ENCODE assay signal across 9 mouse cellular contexts in the genomic region with DNA sequence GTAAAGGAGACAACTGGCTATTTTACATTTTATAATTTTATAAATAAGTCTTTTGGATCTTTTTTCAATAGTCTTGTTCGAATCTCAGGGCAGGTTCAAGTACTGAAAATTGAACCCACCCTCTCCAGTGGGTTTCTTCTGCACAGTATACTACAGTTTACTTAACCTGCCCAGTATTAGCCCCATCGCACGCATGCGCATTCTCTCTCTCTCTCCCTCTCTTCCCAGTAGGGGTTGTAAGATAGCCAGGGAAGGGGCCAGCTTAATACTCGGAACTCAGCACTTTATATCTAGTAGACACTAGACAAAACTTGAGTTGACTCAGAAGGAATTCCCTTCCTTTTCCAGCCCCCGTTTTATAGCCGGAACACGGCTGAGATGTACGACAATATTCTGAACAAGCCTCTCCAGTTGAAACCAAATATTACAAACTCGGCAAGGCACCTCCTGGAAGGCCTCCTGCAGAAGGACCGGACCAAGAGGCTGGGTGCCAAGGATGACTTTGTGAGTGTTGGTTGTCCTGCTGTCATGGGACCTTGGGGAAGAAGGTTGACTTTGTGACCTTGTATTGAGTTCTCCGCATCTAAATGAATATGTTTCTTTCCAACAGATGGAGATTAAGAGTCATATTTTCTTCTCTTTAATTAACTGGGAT.
DNase-seq lines count a peak whose midpoint lies in the region; ATAC-seq and TF ChIP-seq lines count a peak whose summit lies in the region.
"Had no signal": no experiment of that assay in that cellular context is flagged by ENCODE, and none has a peak within 500 bp of the region (broad histone marks: within the 10 kb centered on the region; RNA-seq: fewer than 3 reads in every experiment).

No protein-coding gene starts in this region.

- peak; percentile 79 for DNase-seq in gastrocnemius, adult 2 months
- DNase-seq in gastrocnemius, postnatal 4 days (ENCODE audit: low spot score in 2 of 2): no peak
- no peak for DNase-seq in liver, embryonic 11.5 days (ENCODE audit: low spot score)
- DNase-seq in liver: no peak
- DNase-seq in liver, embryonic 13.5 days: no peak
- no peak for DNase-seq in spleen, postnatal 14 days (ENCODE audit: low spot score in 2 of 2)
- DNase-seq in cerebellum, postnatal 10 days: no peak

- no peak overlapping the region for H3K9ac ChIP-seq in liver, embryonic 11.5 days (ENCODE audit: low read depth, low read length)
- no peak overlapping the region for H3K9ac ChIP-seq in liver, embryonic 13.5 days

- TF ChIP-seq POLR2A in embryonic fibroblast, embryonic 13.5 days (IDR thresholded peaks at IDR 0.05; ENCODE audit: low read depth, low read length): no peak

- TF ChIP-seq CTCF in gastrocnemius, adult 2 months (IDR thresholded peaks at IDR 0.05): no peak
- TF ChIP-seq CTCF in embryonic fibroblast, embryonic 13.5 days (IDR thresholded peaks at IDR 0.05; ENCODE audit: borderline replicate concordance, insufficient read depth, low read length): no peak

- intact Hi-C loops in gastrocnemius, adult 2 months (cut with DNase I): no loop called here

- no peaks in the 10 kb centered on the region for H3K4me1 ChIP-seq in liver, embryonic 11.5 days (replicated peaks; ENCODE audit: control insufficient read depth, insufficient read depth, low read length)
- H3K4me1 ChIP-seq in embryonic fibroblast, embryonic 13.5 days (ENCODE audit: control insufficient read depth, insufficient read depth, low read length): no peaks in the 10 kb centered on the region
- peaks cover 24% of the 10 kb centered on the region for H3K4me1 ChIP-seq in liver, embryonic 13.5 days (replicated peaks)

- WGBS in liver, embryonic 11.5 days: 89% methylated on average over 12 of the region's 12 CpGs
- 78% methylated on average over 12 of the region's 12 CpGs for WGBS in liver, embryonic 13.5 days (ENCODE audit: insufficient replicate concordance)

- no peaks in the 10 kb centered on the region for H3K27me3 ChIP-seq in liver, embryonic 11.5 days (replicated peaks; ENCODE audit: control insufficient read depth, insufficient read depth, low read length)
- peaks cover 17% of the 10 kb centered on the region for H3K27me3 ChIP-seq in liver, embryonic 13.5 days

- peaks cover 6% of the 10 kb centered on the region; the same call in 1 of the 2 replicates for H3K36me3 ChIP-seq in liver, embryonic 11.5 days (ENCODE audit: control insufficient read depth, insufficient read depth, low read length)
- peaks cover 17% of the 10 kb centered on the region for H3K36me3 ChIP-seq in liver, embryonic 13.5 days

- no peak for ATAC-seq in liver, embryonic 11.5 days (replicated peaks; ENCODE audit: low FRiP score)
- no peak for ATAC-seq in liver, embryonic 13.5 days (ENCODE audit: low read depth)

- H3K4me3 ChIP-seq in gastrocnemius, adult 2 months: peak overlapping the region; percentile 84
- H3K4me3 ChIP-seq in liver, embryonic 11.5 days (ENCODE audit: low read depth, low read length): no peak overlapping the region
- peak overlapping the region; percentile 75 for H3K4me3 ChIP-seq in embryonic fibroblast, embryonic 13.5 days (ENCODE audit: insufficient read depth, low read length)
- H3K4me3 ChIP-seq in liver, embryonic 13.5 days (replicated peaks): no peak overlapping the region

- H3K27ac ChIP-seq in gastrocnemius, adult 2 months: peak overlapping the region; percentile 99
- no peak overlapping the region for H3K27ac ChIP-seq in liver, embryonic 11.5 days (ENCODE audit: low read depth, low read length)
- no peak overlapping the region for H3K27ac ChIP-seq in embryonic fibroblast, embryonic 13.5 days (ENCODE audit: insufficient read depth, low read length)
- no peak overlapping the region for H3K27ac ChIP-seq in liver, embryonic 13.5 days
- H3K27ac ChIP-seq: macrophage had no signal

- H3K9me3 ChIP-seq in liver, embryonic 11.5 days (ENCODE audit: control insufficient read depth, low read length): no peaks in the 10 kb centered on the region
- no peaks in the 10 kb centered on the region for H3K9me3 ChIP-seq in liver, embryonic 13.5 days (replicated peaks)

- peak overlapping the region; percentile 19 for H3K4me2 ChIP-seq in liver, embryonic 11.5 days
- H3K4me2 ChIP-seq in liver, embryonic 13.5 days: 0 out of 2 replicates have a peak overlapping the region, but pooled peaks have one; percentile 12

Comparison
In these comparisons a context has a peak if more than half of its experiments do, and no peak if none do; other contexts are left out.
1. H3K4me3 ChIP-seq: peak in gastrocnemius, adult 2 months (single experiment) and embryonic fibroblast, embryonic 13.5 days (single experiment); none in liver, embryonic 11.5 days (single experiment) and liver, embryonic 13.5 days (single experiment).